Mouse (Mus musculus) forebrain, embryonic 12.5 days (tissue): ENCODE measurements around the gene Atxn1. TPM values are rescaled to one million over a fixed set of nuclear protein-coding genes. Genes with fewer than 3 reads are reported as not detected.

Source experiments
- ATAC-seq: fragments of 200-750 bp; cut with Nextera tagmentation; 2 replicates; pipeline ENCODE4 v1.8.0; 2017; ENCODE audit warnings: moderate TSS enrichment; ENCODE audit not compliant: low FRiP score
- H3K27ac ChIP-seq: fragments of 300-500 bp; sonication (generic); 2 replicates; pipeline ENCODE4 v1.5.1; 2016; ENCODE audit warnings: mild to moderate bottlenecking
- H3K27me3 ChIP-seq: fragments of 300-500 bp; sonication (generic); 2 replicates; pipeline ENCODE4 v1.6.1; 2016; ENCODE audit warnings: mild to moderate bottlenecking
- H3K36me3 ChIP-seq: fragments of 300-500 bp; sonication (generic); replicated peaks from 2 replicates; pipeline ENCODE4 v1.6.1; 2016; ENCODE audit warnings: mild to moderate bottlenecking
- H3K4me1 ChIP-seq: fragments of 300-500 bp; sonication (generic); 2 replicates; pipeline ENCODE4 v1.6.1; 2016
- H3K4me2 ChIP-seq: fragments of 300-500 bp; sonication (generic); 2 replicates; pipeline ENCODE4 v1.6.1; 2016; ENCODE audit warnings: mild to moderate bottlenecking, moderate library complexity
- H3K4me3 ChIP-seq: fragments of 300-500 bp; sonication (generic); replicated peaks from 2 replicates; pipeline ENCODE4 v1.5.1; 2016; ENCODE audit warnings: mild to moderate bottlenecking
- H3K9ac ChIP-seq: fragments of 300-500 bp; sonication (generic); 2 replicates; pipeline ENCODE4 v1.6.1; 2016; ENCODE audit warnings: mild to moderate bottlenecking
- H3K9me3 ChIP-seq: fragments of 300-500 bp; sonication (generic); 2 replicates; pipeline ENCODE4 v1.6.1; 2016
- WGBS: fragments of 180-500 bp; shearing (Covaris S2); methylation state at CpG from one replicate; pipeline ENCODE4 v1.1.7; 2016; 5-methylcytosine and 5-hydroxymethylcytosine counted together
- polyA plus RNA-seq: library from polyadenylated mRNA; unstranded; fragments of >200 nt; fragmentation: Nextera tagmentation; extraction: Ambion mirVana; gene quantifications from 2 replicates; pipeline ENCODE4 v1.2.1, GENCODE M21; 2016

The Atxn1 gene
- polyA plus RNA-seq, 1 experiment from 2014 or later, result 3.7 TPM

GRCm38 (mm10) chr13:45918956-45919711 is 45.7 kb downstream of the Atxn1 start:
- H3K4me3 ChIP-seq, result no peak overlapping the region
- no peak overlapping the region for H3K4me2 ChIP-seq
- 0 out of 2 replicates have a peak, but pooled peaks cover 5% of the 10 kb centered on the region for H3K4me1 ChIP-seq
- ATAC-seq, result no peak
- no peak overlapping the region for H3K27ac ChIP-seq
- no peak overlapping the region for H3K9ac ChIP-seq
- 93% methylated on average over 13 of the region's 15 CpGs for WGBS
- H3K9me3 ChIP-seq, result no peaks in the 10 kb centered on the region
- no peaks in the 10 kb centered on the region for H3K27me3 ChIP-seq
- H3K36me3 ChIP-seq, result no peaks in the 10 kb centered on the region

DNA sequence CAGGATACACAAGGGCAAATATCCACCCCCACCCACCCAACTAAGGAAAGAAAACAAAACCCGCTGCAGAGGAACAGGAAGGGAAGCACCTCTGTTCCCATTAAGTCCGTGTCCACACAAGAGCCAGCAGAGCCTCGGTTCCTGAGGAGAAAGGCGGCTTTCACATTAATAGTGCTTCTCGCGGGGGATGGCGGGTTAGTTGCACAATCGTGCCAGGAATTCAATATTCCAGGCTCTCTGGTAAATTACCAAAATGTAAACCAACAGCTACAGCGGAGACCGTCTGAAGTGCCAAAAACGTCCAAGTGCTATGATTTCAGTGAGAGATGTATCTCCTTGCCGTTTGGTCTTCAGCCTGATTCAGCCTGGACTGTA is 46.8 kb downstream of the Atxn1 start:
- H3K9ac ChIP-seq, result no peak overlapping the region
- no peak overlapping the region for H3K4me3 ChIP-seq
- H3K4me2 ChIP-seq, result no peak overlapping the region
- H3K36me3 ChIP-seq, result no peaks in the 10 kb centered on the region
- H3K27me3 ChIP-seq, result no peaks in the 10 kb centered on the region
- no peak overlapping the region for H3K27ac ChIP-seq
- H3K9me3 ChIP-seq, result no peaks in the 10 kb centered on the region
- ATAC-seq, result no peak
- 77% methylated on average over 12 of the region's 12 CpGs for whole genome bisulfite sequencing
- H3K4me1 ChIP-seq, result 0 out of 2 replicates have a peak, but pooled peaks cover 5% of the 10 kb centered on the region

GRCm38 (mm10) chr13:45917058-45918005 is 47.5 kb downstream of the Atxn1 start:
- no peak for ATAC-seq
- 90% methylated on average over 21 of the region's 21 CpGs for WGBS
- Histone ChIP-seq H3K4me3 (no peak overlapping the region), H3K4me2 (no peak overlapping the region), H3K9ac (no peak overlapping the region), H3K9me3 (no peaks in the 10 kb centered on the region), H3K4me1 (0 out of 2 replicates have a peak, but pooled peaks cover 5% of the 10 kb centered on the region), H3K36me3 (no peaks in the 10 kb centered on the region), H3K27me3 (no peaks in the 10 kb centered on the region), H3K27ac (no peak overlapping the region)

GRCm38 (mm10) chr13:45915921-45916320 is 48.9 kb downstream of the Atxn1 start:
- Histone ChIP-seq H3K4me1 (0 out of 2 replicates have a peak, but pooled peaks cover 5% of the 10 kb centered on the region), H3K9ac (no peak overlapping the region), H3K9me3 (no peaks in the 10 kb centered on the region), H3K4me3 (no peak overlapping the region), H3K36me3 (no peaks in the 10 kb centered on the region), H3K27ac (no peak overlapping the region), H3K4me2 (no peak overlapping the region), H3K27me3 (no peaks in the 10 kb centered on the region)
- WGBS, result 91% methylated on average over 3 of the region's 3 CpGs
- no peak for ATAC-seq

DNA sequence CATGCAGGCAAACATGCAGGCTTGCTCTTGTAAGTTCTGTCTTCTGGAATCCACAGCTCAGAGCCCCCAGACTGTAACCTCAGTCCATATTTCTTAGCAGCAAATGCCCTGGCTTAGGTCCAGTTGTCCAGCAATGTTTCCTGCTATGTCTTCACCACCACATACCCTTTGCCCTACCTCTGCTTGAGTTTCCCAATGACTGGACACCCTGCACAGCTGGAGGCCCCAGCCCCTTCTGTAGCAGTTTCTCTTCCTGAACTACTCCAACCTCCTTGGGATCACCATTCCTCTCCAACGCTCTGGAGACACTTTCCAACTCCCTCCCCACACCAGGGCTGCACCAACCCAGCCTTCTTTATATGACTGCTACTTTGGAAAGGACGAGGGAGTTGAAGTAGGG is 49.8 kb downstream of the Atxn1 start:
- Histone ChIP-seq H3K4me1 (0 out of 2 replicates have a peak, but pooled peaks cover 5% of the 10 kb centered on the region), H3K4me3 (no peak overlapping the region), H3K27ac (no peak overlapping the region), H3K4me2 (no peak overlapping the region), H3K9ac (no peak overlapping the region), H3K27me3 (no peaks in the 10 kb centered on the region), H3K36me3 (no peaks in the 10 kb centered on the region), H3K9me3 (no peaks in the 10 kb centered on the region)
- WGBS, result 76% methylated on average over 2 of the region's 2 CpGs
- ATAC-seq, result no peak

- no peaks in the 10 kb centered on the region for H3K27me3 ChIP-seq
- 0 out of 2 replicates have a peak, but pooled peaks cover 5% of the 10 kb centered on the region for H3K4me1 ChIP-seq
- no peak overlapping the region for H3K27ac ChIP-seq
- H3K36me3 ChIP-seq, result no peaks in the 10 kb centered on the region
- no peak overlapping the region for H3K4me2 ChIP-seq
- no peak for ATAC-seq
- H3K9ac ChIP-seq, result no peak overlapping the region
- WGBS, result 87% methylated on average over 3 of the region's 3 CpGs
- no peak overlapping the region for H3K4me3 ChIP-seq
- no peaks in the 10 kb centered on the region for H3K9me3 ChIP-seq
Measured at GRCm38 (mm10) chr13:45914117-45914516, 50.7 kb downstream of the Atxn1 start.

- H3K36me3 ChIP-seq, result no peaks in the 10 kb centered on the region
- no peak for ATAC-seq
- peaks cover 7% of the 10 kb centered on the region; the same call in 1 of the 2 replicates for H3K4me1 ChIP-seq
- H3K9me3 ChIP-seq, result no peaks in the 10 kb centered on the region
- no peak overlapping the region for H3K27ac ChIP-seq
- no peak overlapping the region for H3K4me3 ChIP-seq
- H3K27me3 ChIP-seq, result no peaks in the 10 kb centered on the region
- WGBS, result 85% methylated on average over 7 of the region's 7 CpGs
- no peak overlapping the region for H3K4me2 ChIP-seq
- no peak overlapping the region for H3K9ac ChIP-seq
Measured at GRCm38 (mm10) chr13:45911848-45912247, 53.0 kb downstream of the Atxn1 start.

DNA sequence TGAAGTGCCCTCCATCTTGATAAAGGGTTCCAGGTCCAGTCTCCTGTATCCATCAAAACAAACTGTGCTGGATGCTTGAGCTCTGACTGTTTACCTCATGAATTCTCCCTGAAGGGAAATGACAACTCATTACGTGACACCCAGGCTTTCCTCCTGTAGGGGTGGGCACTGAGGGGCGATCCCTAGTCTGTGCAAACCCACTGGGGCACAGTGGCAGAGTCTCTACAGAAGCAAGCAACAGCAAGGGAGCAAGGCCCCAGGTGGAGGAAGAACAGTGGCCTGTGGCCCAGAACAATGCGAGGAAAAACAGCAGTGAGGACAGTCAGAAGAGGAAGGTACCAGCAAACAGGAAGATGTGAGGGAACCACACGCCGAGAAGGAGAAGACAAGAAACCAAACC is 53.7 kb downstream of the Atxn1 start:
- H3K9ac ChIP-seq, result no peak overlapping the region
- no peak overlapping the region for H3K4me3 ChIP-seq
- no peak for ATAC-seq
- WGBS, result 91% methylated on average over 5 of the region's 5 CpGs
- no peaks in the 10 kb centered on the region for H3K36me3 ChIP-seq
- H3K27ac ChIP-seq, result no peak overlapping the region
- H3K9me3 ChIP-seq, result no peaks in the 10 kb centered on the region
- H3K4me1 ChIP-seq, result peaks cover 6% of the 10 kb centered on the region; the same call in 1 of the 2 replicates
- no peak overlapping the region for H3K4me2 ChIP-seq
- H3K27me3 ChIP-seq, result no peaks in the 10 kb centered on the region

DNA sequence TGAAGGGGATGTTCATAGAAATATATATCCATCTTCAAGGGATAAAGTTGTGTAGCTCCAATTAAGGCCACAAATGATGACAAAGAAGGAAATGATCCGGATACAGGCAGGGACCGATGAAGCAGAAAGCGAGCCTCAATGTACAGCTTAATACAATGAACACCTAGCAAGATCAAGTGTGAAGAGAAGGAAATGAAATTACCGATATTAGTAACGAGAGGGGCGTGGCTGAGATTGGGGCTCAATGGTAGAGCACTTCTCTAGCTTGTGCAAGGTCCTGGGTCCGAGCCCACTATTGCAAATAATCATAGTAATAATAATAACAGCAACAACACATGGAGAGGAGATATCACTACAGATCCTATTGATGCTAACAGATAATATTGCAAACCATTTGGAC is 54.5 kb downstream of the Atxn1 start:
- WGBS, result 89% methylated on average over 7 of the region's 7 CpGs
- no peaks in the 10 kb centered on the region for H3K36me3 ChIP-seq
- H3K4me1 ChIP-seq, result peaks cover 2% of the 10 kb centered on the region; the same call in 1 of the 2 replicates
- no peaks in the 10 kb centered on the region for H3K9me3 ChIP-seq
- ATAC-seq, result no peak
- H3K9ac ChIP-seq, result no peak overlapping the region
- H3K27me3 ChIP-seq, result no peaks in the 10 kb centered on the region
- H3K27ac ChIP-seq, result no peak overlapping the region
- H3K4me2 ChIP-seq, result no peak overlapping the region
- H3K4me3 ChIP-seq, result no peak overlapping the region

- H3K36me3 ChIP-seq, result no peaks in the 10 kb centered on the region
- H3K4me1 ChIP-seq, result peaks cover 9% of the 10 kb centered on the region
- 87% methylated on average over 6 of the region's 6 CpGs for WGBS
- no peak for ATAC-seq
- no peaks in the 10 kb centered on the region for H3K27me3 ChIP-seq
- no peak overlapping the region for H3K4me2 ChIP-seq
- H3K27ac ChIP-seq, result no peak overlapping the region
- no peak overlapping the region for H3K4me3 ChIP-seq
- no peak overlapping the region for H3K9ac ChIP-seq
- H3K9me3 ChIP-seq, result no peaks in the 10 kb centered on the region
Measured at GRCm38 (mm10) chr13:45907181-45907691, 57.6 kb downstream of the Atxn1 start.

- no peak overlapping the region for H3K27ac ChIP-seq
- WGBS, result 77% methylated on average over 10 of the region's 10 CpGs
- H3K9ac ChIP-seq, result no peak overlapping the region
- peaks cover 9% of the 10 kb centered on the region for H3K4me1 ChIP-seq
- H3K36me3 ChIP-seq, result no peaks in the 10 kb centered on the region
- H3K4me2 ChIP-seq, result no peak overlapping the region
- H3K9me3 ChIP-seq, result no peaks in the 10 kb centered on the region
- no peak for ATAC-seq
- H3K27me3 ChIP-seq, result no peaks in the 10 kb centered on the region
- no peak overlapping the region for H3K4me3 ChIP-seq
Measured at GRCm38 (mm10) chr13:45906438-45907166, 58.2 kb downstream of the Atxn1 start.

GRCm38 (mm10) chr13:45904955-45905354 is 59.9 kb downstream of the Atxn1 start:
- Histone ChIP-seq H3K36me3 (no peaks in the 10 kb centered on the region), H3K27me3 (no peaks in the 10 kb centered on the region), H3K27ac (no peak overlapping the region), H3K4me3 (no peak overlapping the region), H3K9me3 (no peaks in the 10 kb centered on the region), H3K4me1 (peaks cover 9% of the 10 kb centered on the region), H3K4me2 (no peak overlapping the region), H3K9ac (no peak overlapping the region)
- 63% methylated on average over 4 of the region's 4 CpGs for WGBS
- no peak for ATAC-seq
